Mouse (Mus musculus) heart, postnatal 10 days (tissue): Measurements from ENCODE around the gene Glrx. TPM values are rescaled to one million over a fixed set of nuclear protein-coding genes. Genes with fewer than 3 reads are reported as not detected.
A peak's percentile ranks its signal among the peaks of the same experiment; 100 is the strongest.
"Not testable (repeated sequence)": the region's sequence is repeated elsewhere in the genome, so short reads cannot be mapped to it uniquely, and the experiment has no call there.

Experiments
- DNase-seq, 2 experiments: peaks; one replicate each; pipeline ENCODE4 v3.0.0; 2021
- intact Hi-C: fragments of 180-260 bp; cut with DNase I; formaldehyde crosslinking; loops from one replicate; pipeline ENCODE4 v1.15.1; 2025
- total RNA-seq, 2 experiments: library from RNA; stranded (reverse); gene quantifications; 2 replicates each; pipeline ENCODE4 v1.2.3; 2021

Gene Glrx
- total RNA-seq, 2 experiments from 2014 or later, result 63.7 TPM

DNA sequence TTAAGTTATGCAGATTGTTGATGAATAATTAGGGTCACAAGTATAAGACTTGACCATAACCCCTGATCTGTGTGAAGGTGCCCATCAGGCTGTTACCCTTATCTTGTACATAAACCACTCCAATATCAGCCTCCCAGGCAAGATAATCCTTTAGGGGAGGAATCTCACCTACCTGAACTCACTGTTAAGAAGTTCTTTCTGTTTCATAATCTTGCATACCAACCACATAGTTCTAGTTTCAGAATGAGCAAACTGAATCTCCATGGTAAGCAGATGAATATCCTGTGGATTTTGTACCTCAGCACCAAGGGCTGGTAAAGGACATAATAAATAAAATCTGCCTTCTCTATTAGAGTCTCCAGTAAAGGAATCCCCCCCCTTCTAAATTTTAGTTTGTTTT, 7.0 kb upstream of the Glrx start:
- no peak for DNase-seq
- intact Hi-C loops, result no loop called here

DNA sequence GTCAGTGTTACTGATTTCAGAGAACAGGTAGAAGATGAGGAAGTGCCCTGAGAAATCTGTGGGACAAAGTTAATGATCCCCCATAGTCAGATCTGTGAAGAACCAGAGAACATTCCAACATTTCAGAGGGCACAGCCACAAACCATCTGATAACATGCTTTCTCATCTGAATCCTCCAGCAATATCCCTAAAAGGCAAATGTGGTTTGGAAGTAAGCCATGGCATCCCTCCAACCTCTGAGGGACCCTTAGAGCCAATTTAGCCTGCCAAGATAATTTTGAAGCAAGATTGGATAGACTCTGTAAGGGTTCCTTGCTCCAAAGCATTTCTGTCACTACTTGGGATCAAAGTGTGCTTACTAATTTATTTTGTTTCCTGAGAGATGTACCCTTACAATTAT, 6.2 kb upstream of the Glrx start:
- intact Hi-C loops, result no loop called here
- peak; percentile 12 to 20 for DNase-seq

DNA sequence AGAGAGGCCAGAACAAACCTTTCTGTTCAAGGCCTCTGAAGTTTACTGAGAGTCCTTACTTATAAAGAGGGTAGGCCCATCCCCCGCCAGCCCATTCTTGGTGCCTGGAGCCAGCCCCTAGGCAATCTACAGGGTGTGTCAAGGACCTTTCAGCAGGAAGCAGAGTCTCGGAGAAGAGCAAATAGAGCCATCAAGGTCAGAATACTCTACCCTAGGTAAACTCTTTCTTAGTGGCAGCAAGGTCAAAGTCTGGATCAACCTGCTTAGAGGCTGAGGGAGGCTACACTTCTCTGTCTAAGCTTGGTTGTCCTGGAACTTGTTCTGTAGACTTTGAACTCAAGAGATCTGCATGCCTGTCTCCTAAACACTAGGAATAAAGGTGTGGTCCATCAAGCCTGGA, 4.2 kb upstream of the Glrx start:
- intact Hi-C loops, result no loop called here
- DNase-seq, result no peak

DNA sequence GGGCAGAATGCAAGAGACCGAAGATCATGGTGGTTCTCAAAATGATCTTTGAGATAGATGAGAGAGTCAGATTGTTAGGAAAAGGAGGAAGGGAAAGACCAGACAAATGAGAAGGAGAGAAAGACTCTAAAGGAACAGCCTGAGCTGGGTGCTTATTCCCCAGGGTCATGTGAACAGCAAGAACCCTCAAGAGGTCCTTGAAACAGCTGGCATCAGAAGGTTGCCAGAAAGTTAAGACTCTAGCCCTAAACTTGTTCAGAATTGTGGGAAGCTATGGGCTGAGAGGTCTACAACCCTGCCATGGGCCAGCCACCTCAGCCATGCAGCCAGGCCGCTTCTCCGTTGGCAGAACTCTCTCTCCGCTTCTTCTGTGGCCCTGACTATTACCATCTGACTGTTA, 1.2 kb upstream of the Glrx start:
- intact Hi-C loops, result no loop called here
- DNase-seq, result no peak

DNA sequence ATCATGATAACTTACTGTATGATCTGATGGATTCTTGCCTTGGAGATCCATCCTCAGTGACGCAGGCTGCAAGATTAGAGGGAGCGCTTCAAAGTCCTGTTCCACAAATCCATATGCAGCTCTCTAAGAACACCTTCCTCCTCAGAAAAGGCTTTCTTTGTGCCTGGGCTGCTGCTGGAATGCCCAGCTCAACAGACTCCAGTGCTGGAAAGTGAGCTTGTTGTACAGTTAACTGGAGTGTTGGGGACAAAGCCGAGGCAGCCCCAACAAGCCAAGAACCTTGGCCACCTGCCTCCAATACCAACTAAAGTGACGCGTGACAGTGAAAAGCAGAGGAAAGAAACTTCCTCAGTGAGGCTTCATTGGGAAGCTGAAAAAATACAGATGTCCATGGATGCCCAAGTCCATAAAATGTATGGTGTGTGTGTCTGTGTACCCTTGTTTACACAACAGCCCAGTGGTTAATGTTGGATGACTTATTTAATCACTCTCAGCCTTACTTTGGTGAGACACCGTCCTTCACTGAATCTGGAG, 1.2 kb downstream of the Glrx start:
- intact Hi-C loops, result no loop called here
- peak; percentile 29 to 43 for DNase-seq

DNA sequence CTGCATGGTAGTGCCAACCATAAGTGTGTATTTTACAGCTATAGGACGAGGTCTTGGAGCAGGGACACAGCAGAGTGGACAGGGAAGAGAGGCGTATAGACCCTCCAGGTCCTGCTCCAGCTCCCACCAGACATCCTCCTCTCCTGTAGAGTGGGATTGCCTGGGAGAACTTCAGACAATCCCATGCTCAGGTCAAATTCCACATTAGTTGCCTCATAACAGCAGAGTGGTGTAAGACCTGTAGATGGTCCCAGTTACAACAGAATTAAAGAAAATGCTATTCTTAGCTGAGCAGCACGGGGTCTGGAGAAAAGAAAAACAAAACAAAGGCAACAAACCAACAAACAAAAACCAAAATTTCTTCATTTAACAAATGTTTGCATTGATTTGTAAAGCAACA, 2.3 kb downstream of the Glrx start:
- no peak for DNase-seq
- intact Hi-C loops, result no loop called here

DNA sequence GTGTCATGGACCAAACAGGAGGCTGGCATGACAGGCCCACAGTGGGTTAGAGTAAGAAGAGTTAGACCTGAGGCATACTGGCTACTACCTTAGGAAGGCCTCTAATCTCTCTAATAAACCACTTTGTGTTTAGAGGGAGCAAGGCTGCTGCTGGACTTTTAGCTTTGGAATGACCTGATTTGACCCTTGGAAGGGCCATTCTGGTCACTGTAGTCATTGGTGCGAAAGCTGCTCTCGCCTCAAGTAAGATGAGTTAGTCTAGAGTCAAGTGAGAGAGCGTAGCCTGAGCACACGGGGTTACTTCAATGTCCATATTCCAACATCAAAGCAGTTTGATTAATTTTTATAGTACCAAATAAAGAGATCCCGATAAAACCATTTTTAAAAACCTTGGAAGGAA, 3.7 kb downstream of the Glrx start:
- intact Hi-C loops, result no loop called here
- DNase-seq, result no peak

DNA sequence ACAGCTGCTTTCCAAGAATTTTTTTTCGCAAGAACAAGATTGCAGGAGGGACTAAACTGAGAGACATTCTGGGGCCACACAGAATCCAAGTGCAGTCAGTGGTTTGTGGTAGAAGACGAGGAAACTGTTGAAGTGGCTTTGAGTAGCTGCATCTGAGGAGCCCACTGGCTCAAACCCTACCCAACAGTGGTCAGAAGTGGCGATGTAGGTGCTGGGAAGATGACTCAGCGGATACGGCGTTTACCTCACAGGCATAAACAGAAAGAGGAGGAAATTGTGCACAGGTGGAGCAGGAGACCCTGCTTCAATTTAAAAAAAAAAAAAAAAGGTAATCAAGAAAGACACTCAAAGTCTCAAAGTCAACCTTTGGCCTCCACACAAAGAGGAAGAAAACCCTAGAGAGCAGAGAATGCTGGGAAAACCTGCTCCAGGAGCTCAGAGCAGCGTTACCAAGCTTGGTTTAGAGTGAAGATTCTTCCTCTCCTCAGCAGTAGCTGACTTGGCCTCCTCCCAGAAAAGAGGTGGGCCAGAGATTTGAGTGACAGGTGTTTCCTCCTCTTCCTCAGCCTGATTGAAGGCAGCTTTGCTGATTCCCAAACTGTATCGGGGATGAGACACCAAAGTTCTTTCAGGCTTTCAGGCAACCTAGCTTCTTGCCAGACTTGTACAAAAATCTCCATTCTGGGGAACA, 4.5 kb downstream of the Glrx start:
- intact Hi-C loops, result no loop called here

DNA sequence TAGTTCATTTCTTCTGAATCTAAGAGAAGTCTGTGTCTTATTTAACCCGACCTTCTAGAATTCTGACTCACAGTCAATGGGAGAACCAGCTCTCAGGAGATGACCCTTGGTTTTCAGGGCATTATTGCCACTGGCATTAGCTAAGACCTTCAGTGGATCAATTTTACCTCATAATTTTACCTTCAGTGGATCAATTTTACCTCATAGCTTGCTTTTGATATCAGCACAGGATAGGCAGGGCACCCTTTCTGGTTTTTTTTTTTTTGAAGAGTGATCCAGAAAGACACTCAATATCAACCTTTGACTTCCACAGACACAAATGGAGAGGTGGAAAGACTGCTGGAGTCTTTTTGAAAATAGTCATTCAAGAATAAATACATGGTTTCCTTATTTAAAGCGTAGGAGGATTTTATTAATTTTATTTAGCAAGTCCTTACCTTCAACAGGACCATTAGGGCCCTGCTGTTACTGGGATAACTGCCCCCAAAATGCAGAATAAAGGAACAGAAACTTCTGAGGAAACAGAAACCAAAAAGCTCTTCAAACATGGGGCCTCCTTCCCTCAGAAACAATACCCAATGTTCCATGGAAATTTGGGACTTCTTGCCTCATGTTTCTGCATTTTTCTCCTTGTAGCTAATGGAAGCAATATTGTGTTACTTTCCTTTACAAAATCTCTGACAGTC, 5.3 kb downstream of the Glrx start:
- DNase-seq, result no peak
- intact Hi-C loops, result no loop called here

More for the DNA sequence above, 4.5 kb downstream of the Glrx start:
- DNase-seq, result peak in 1 of 2 experiments; percentile 11

DNA sequence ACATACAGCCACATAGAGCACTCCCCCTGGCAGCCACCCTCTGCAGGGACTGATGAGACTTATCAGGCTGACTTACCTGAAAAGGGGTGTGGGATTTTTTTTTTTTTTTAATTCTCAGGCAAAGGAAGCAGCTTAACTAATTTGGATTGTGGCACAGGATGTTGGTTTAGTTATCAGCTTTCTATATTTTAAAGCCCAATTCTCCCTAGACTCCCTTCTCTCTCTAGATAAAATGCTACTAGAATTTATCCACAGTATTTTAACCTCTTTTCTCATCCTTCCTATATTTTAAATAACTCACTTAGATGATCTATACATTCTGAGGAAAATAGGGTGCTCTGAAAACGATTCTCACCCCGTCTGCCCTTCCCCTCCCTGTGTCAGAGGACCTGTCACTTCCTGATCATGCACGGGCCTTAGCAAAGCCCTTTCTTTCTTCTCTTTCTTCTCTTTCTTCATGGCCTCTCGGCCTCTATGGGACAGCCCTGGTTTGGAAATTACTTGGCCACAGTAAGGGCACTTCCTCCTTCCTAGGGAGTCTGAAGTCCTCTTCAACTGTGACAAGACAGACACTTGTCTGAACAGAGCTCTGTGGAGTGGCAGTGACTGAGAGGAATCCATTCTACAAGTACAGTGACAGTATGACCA, 6.0 kb downstream of the Glrx start:
- intact Hi-C loops, result no loop called here
- no peak for DNase-seq

DNA sequence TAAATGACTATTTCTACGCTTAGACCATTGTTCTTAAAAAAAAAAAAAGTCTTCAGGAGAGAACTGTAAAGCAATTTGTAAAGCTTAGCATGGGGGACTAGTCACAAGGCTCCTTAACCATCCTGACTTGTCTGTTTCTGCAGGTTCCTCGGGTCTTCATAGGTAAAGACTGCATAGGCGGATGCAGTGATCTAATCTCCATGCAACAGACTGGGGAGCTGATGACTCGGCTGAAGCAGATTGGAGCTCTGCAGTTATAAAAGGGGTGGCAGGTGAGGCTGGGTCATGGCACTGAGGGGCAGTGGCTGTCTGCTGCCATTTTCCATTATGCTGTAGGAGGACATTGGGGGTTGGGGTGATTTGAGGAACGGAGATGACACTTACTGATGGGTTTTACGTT, 7.4 kb downstream of the Glrx start:
- intact Hi-C loops, result no loop called here
- DNase-seq, result no peak

DNA sequence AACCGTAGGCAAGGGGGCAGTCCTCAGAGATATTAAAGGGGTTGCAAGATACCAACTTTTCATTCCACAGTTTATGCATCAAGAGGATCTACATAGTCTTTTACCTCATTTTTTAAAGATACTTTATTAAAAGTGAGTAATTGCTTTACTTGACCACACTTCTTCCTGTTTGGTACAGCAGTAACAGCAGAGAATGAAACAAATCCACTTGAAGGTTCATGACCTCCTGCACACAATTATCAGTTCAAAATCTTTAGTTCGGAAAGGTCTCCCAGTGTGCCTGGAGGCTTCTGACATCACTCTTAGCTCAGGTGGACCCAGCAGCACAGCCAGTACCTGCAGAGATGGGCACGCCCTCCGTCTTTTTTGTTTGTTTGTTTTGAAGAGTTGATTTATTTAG, 12.4 kb downstream of the Glrx start:
- no peak for DNase-seq
- intact Hi-C loops, result no loop called here

DNA sequence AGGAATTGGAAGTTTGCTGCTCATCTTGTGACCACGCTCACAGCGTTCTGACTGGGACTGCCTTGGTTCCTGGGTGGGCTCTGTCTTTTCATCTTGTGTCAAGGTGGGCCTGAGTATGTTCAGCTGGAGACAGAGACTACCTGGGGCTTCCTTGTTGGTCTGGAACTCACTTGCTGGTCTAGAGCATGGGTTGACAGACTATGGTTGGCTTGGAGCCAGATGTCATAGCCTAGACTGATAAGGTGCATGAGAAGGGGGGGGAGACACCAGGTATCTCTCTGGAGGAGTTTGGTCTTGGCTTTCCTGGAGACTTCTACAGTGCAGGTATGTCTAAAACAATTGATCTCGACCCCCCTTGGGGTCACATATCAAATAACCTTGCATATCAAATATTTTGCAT, 13.4 kb downstream of the Glrx start:
- no peak for DNase-seq
- intact Hi-C loops, result no loop called here

DNA sequence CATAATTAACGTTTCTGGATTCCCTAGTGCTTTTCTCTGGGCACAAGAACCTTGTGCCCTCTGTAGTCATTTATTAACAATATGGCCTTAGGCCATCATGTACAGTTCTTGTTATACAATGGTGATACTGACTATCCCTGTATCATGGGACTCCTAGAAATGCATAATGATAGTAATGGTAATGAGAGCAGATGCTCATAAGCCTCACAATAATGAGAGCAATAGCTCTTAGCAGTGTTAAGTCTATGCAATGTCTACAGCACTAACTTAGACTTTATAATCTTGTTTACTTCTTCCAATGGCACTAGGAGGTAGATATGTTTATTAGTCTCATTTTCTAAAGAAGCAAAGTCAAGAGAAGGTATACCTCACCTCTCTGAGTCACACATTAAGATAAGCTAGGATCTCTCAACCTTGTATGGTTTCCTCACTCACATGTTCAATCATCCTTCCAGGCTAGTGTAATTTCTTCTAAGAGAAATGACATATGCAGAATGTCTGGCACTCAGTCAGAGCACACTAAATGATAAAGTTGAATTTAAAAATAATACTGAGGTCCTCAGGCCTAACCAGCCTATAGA, 19.7 kb downstream of the Glrx start:
- DNase-seq, result no peak
- intact Hi-C loops, result no loop called here

DNA sequence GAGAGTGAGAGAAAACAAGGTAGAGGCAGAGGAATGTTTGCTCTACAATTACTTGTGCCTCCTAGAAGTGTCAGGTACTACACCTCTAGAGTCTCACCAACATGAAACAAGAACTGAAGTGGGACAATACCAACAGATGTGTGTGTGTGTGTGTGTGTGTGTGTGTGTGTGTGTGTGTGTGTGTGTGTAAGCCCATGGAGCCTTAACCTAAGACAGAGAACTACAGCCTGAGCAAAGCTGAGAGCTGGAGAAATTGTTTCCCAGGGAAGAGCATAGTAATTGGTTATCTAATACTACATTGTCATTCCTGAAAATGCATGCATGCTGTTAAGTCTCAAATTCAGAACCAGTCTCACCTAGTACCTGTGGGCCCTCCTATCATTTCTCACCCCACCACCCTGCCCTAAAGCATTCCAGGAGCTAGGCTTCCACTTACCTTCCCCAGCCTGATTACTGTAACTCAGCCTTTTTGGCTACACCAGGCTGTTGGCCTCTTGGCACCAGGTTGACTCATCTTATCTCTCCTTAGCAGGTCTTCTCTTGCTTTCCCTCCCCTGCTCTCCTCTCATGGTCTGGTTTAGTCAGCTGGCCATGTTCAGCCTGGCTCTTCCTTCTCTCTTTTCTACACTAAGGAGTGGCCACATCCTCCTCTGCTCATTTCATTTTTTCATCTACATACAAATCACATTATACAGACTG, 26.0 kb downstream of the Glrx start:
- DNase-seq, result no peak
- intact Hi-C loops, result no loop called here

DNA sequence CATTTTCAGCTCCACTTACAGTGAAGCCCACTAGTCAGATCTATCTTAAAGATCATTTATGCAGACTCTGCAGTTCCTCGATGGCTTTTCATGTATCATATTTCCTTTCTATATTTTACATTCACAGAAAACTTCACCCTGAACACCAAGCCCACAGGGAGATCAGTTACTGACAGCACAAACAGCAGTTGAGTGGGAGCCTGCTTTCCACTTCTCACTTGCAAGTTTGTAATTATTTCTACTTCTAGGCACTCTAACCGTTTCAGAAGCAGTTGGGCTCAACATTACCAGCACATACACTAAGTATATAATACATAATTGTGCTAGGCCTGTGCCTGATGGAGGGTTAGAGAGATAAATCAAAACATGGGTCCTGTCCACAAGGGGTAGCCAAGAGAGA, 28.2 kb downstream of the Glrx start:
- intact Hi-C loops, result no loop called here

DNA sequence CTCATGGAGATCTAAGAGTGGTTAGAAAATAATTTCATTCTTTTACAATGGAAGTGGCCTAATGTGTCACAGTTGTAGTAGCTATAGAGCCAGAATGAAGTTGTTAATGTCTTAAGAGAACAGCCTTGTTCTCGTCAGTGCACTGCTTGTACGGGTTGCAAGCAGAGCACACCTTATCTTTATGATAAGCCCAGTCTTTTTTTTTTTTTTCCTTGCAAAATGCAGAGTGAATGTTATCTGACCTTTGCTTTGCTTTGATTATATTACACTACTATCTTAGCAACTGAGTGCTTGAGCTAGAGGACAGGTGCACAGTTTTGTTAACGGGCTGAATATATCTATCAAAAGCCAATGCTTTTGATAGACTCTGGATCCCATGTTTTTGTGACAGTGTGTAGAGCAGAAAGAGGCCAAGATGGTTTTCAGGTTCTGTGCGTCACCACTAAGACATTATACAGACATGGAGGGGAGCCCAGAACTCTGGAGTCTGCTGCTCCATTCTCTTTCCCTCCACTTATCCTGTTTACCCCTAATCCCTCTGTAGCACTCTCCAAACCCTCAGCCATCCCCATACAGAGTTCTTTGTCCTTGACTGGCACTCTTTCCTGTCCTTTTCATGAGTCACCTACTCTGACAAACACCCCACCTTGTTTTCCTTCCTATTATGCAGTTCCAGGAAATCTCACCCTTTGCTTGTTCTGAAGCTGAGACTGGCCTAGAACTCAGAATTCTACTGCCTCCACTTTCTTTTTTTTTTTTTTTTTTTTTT, 35.1 kb downstream of the Glrx start:
- intact Hi-C loops, result loop anchor here (5.0 to 10.0 kb wide), 3 partner anchors 77 to 1010 kb away; no protein-coding TSS in a partner anchor
- no peak for DNase-seq

More for the DNA sequence above, 28.2 kb downstream of the Glrx start:
- no peak for DNase-seq

DNA sequence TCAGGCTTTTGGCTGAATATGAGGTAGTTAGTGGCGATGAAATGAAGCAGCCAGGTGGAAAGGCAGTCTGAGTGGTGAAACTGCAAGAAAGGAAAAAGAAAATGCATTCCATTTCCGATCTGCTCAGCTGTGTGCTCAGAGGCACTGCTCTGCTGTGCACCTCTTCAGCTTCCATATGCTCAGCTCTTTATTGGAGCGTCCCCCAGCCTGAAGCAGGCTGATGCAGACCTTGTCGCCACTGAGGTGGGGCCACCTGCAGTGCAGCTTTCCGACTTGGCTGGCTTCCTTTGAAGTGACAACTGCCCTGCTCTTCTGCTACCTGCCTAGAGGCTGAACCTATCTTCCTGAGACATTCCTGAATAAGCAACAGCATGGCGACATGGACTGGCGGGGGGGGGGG, 36.5 kb downstream of the Glrx start:
- not testable (repeated sequence) for DNase-seq
- intact Hi-C loops, result loop anchor here (5.0 to 10.0 kb wide), 3 partner anchors 79 to 1011 kb away; no protein-coding TSS in a partner anchor

DNA sequence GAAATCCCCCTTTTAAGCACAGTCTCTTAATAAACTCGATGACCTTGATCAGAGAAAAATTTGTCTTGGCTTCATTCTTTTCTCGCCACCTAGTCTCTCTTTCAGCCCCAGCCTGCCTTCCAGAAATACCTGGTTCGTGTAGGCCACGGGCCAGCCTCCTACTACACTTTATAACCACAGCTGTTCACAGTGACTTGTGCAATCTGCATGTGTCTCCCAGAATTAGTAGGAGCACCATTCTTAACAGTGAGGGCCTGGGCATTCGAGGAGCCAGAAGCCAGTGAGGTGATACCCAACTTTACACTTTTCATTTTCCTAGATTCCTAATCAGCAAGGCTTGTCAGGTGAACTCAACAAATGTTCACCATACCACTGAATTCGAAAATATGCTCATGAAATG, 36.9 kb downstream of the Glrx start:
- no peak for DNase-seq

DNA sequence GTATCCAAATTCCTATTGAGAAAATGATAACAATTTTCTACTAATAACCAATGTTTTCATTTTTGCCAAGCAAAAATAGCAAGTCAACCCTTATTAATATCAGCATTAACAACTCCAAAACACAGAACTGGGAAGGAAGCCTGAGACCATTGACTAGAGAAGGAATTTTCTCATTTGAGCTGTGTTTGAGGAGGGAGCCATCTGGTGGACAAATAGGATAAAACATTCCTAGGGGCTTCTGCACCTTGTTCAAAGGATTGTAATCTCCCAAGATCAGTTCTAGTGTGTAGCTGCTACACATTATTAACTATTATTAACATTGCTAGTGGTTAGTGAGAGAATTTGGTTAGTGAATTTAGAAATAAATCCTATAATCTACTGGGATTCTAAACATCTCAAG, 38.2 kb downstream of the Glrx start:
- intact Hi-C loops, result loop anchor here (1.0 to 10.0 kb wide), 4 partner anchors 81 to 1013 kb away; no protein-coding TSS in a partner anchor
- DNase-seq, result peak; percentile 62 to 72

More for the DNA sequence above, 36.9 kb downstream of the Glrx start:
- intact Hi-C loops, result loop anchor here (5.0 to 10.0 kb wide), 3 partner anchors 79 to 1012 kb away; no protein-coding TSS in a partner anchor
